Mouse (Mus musculus) lung, adult 2 months (tissue): ENCODE measurements at regions not wholly inside any gene's neighbourhood (a gene's known extent, or its start where the extent isn't known, plus 50 kb on each side); places are given as distances from the start of the nearest gene placed in this dataset.

ENCODE experiments used
- CTCF ChIP-seq: fragments of 200-500 bp; IDR thresholded peaks from 2 replicates; pipeline ENCODE4 v1.5.1; 2011; ENCODE audit warnings: mild to moderate bottlenecking, low read length, control low read depth; ENCODE audit not compliant: insufficient read depth
- POLR2A ChIP-seq: fragments of 200-500 bp; IDR thresholded peaks from 2 replicates; pipeline ENCODE4 v1.6.1; 2011; ENCODE audit warnings: low read depth, mild to moderate bottlenecking, control low read depth, low read length, borderline replicate concordance; ENCODE audit errors: extremely low read depth

DNA sequence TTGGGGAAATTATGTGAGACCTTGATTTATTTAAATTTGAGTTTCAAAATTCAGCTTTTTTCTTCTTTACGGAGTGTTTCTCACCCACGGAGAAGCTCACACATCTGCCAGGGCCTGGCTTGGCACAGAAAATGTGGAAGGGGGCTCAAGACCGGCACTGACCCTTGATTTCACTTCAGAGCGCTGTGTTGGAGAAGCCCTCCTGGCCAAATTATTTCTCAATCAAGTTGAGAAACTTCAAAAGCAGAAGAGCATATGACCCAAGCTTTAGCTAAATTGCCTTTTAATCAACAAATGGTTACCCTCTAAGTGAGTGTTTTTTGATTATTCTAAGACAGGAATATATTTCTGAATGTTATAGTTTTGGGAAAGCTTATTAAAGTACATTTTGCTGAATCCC is 197.2 kb upstream of the Rgmb start:
- TF ChIP-seq CTCF = no peak
- no peak for TF ChIP-seq POLR2A
